Mouse (Mus musculus) T-helper 1 cell (primary cell): Measurements from ENCODE around the gene AC109138.7.

Experiments used
- in situ Hi-C: fragments of 300-600 bp; cut with MboI, MseI; formaldehyde crosslinking; loops from one replicate; pipeline ENCODE4 v1.15.1; 2025; ENCODE audit warnings: high pct_unique_total_duplicates

AC109138.7 gene

DNA sequence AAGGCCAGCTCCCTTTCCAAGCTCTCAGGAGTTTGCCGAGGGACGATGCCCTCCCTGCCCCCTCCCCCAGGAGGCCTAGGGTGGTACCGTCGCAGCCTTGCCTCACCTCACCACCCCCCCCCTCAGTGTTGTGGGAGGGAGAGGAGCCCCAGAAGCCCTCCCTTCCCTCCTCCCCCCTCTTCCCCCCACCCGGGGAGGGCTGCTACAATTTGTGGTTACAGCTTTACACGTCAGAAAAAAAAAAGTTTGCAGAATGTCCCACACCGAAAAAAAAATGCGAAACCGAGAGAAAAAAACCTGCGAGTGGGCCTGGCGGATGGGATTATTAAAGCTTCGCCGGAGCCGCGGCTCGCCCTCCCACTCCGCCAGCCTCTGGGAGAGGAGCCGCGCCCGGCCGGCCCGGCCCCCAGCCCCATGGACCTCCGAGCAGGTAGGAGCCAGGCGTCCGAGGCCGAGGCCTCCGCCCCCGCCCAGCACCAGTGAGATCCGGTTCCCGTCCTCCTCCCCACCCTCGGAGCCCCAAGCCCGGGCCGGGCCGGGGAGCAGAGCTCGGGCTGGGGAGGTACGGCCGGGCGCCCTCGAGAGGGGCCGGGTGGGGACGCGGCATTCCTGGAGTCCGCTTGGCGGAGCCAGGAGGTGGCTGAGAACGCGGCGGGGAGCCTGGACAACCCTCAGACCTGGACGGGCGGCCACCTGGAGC, at the start of gene AC109138.7, which contains the start of gene Clcf1:
Gene AC109138.7, plus strand, starts transcription at position 287 of the 700 bp plus-strand sequence.
Gene Clcf1, plus strand, starts transcription at position 168 of the 700 bp plus-strand sequence.
- in situ Hi-C loops: no loop called here

DNA sequence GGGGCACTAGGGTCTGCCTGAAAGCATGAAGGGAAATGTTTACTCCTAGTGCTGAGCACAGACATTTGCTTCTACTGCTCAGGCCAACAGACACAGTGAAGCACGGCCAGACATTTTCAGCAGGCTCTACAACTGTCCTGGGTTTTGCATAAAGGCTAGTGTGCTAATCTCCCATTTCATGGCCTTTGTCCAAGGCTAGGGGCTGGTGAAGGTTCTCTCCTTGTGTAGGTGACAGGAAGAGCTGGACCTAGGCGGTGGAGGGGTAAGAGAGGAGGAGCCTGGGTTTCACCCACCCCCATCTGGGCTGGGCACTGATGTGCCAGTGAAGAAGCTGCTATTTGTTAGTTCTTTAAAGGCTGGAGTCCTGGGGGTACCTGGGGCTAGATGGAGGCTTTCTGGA, 49.4 kb upstream of the AC109138.7 start:
- in situ Hi-C loops: no loop called here

DNA sequence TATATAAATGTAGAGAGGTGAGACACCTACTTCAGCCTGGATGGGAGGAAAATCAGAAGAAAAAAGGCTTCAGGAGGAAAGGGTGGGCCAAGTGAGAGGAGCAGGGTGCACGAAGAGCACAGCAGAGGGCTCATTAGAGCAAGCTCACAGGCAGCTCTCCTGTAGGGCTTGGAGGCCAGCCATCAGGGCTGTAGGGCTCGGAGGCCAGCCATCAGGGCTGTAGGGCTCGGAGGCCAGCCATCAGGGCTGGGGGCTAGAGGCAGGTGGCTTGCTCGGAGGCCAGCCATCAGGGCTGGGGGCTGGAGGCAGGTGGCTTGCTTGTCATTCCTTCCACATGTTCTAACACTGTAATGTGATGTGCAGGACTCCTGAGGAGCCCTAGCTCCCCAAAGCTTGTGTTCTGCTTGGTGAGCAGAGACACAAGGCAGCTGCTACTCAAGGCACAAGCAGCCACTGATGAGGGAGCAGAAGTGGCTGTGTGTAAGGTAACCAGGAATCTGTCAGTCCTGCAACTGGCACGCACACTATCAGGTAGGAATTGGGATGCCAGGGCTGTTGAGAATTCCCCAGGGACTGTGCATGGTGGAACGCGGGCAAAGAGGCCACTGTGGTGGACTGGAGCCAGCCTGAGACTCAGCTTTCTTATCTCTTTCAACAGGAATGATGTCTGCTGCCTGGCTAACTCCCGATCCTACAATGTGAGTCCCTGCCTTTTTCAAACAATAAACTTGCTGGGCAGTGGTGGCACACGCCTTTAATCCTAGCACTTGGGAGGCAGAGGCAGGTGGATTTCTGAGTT, 47.3 kb upstream of the AC109138.7 start:
- in situ Hi-C loops: no loop called here

DNA sequence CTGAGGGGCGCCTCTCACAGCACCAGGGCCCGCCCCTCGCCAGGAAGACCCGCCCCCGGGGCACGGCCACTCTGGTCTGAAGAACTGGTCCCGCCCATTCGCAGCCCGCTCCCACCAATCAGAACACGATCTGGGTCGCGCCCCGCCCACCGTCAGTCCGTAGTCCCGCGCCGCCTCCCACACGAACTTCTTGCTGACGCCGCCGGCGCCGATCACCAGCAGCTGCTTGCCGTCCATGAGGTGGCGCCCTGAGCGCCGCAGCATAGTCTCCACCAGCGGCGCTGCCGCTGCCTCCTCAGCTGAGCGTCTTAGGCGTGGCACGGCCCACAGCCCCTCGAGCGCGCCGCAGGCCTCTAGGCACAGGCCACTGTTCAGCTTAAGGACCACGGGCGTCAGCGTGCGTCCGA, 44.8 kb upstream of the AC109138.7 start:
- in situ Hi-C loops: no loop called here

GRCm38 (mm10) chr19:4169810-4170209, 44.3 kb upstream of the AC109138.7 start:
- in situ Hi-C loops: loop anchor here (10.0 kb wide), 1 partner anchor 585 kb away; no protein-coding TSS in a partner anchor

- in situ Hi-C loops: loop anchor here (10.0 kb wide), 1 partner anchor 586 kb away; no protein-coding TSS in a partner anchor
These were observed 43.3 kb upstream of the AC109138.7 start for GRCm38 (mm10) chr19:4170723-4171392.

DNA sequence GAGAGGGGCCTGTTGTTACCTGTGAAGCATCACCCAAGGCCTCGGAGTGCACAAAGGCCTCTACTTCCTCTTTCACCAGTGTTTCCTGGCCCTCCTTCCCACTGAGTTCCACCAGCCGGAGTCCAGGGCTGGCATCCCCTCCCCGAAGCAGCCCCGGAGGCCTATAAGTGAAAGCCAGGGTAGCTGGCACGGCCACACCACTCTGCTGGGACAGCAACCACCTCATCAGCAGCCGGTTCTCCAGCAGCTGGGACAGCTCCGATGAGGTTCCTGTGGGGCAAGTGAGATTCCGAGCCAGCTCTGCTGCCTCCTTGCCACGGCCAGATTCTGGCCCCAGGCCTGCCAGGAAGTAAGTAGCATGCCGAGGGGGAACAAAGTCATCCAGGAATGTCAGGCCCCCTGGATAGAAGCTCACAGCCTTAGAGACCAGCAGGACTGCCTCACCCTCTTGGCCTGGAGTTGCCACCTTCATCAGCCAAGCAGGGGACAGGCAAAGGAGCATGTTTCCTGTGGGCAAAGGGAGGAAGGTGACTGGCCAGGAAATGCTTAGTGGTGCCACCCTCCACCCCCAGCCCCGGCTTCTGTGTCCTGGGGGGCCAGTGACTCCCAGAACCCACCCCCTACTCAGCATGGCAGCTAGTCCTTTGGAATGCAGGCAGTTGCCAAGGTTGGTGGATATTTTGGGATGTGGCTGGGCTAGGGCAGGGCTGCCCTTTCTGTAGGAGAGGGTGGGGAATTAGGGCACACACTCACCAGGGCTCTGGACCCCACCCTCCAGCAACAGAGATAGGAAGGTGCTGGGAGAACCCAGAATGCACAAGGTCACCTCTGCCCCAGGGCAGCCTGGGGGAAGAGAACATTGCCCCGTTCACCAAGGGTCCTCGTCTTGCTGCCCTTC, 42.5 kb upstream of the AC109138.7 start:
- in situ Hi-C loops: loop anchor here (10.0 kb wide), 1 partner anchor 587 kb away; no protein-coding TSS in a partner anchor

- in situ Hi-C loops: loop anchor here (10.0 kb wide), 1 partner anchor 588 kb away; no protein-coding TSS in a partner anchor
These were observed 41.2 kb upstream of the AC109138.7 start for GRCm38 (mm10) chr19:4172925-4173324.

DNA sequence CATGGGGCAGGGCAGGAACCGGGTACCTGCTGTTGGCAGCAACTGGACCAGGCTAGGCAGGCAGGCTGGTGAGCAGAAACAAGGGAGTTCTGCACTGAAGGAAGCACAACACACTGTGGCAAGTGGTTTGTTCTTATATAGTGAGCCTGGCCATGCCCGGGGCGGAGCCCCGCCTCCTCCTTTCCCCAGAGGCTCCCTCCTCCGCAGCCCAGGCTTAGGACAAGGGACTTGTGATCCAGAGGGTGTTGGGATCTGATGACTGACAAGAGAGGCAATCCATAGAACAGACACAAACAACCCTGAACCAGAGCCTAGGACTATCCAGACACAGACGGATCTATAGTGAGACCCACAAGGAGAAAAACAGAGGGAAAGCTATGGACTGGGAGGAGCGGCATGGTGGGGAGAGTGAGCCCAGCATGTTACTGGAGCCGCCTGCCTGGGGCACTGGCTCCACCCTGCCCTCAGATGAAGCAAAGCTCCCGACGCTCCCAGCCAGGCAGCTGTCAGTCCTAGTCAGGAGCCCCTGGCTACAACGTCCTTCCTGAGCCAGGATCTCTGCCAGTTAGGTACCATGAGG, 38.7 kb upstream of the AC109138.7 start, which contains the start of gene Carns1:
Gene Carns1, minus strand, starts transcription at position 112 of the 580 bp plus-strand sequence.
- in situ Hi-C loops: loop anchor here (10.0 kb wide), 1 partner anchor 591 kb away; no protein-coding TSS in a partner anchor

GRCm38 (mm10) chr19:4180411-4180810, 33.7 kb upstream of the AC109138.7 start:
- in situ Hi-C loops: no loop called here

- in situ Hi-C loops: no loop called here
These were observed 32.3 kb upstream of the AC109138.7 start for GRCm38 (mm10) chr19:4181892-4182291.

DNA sequence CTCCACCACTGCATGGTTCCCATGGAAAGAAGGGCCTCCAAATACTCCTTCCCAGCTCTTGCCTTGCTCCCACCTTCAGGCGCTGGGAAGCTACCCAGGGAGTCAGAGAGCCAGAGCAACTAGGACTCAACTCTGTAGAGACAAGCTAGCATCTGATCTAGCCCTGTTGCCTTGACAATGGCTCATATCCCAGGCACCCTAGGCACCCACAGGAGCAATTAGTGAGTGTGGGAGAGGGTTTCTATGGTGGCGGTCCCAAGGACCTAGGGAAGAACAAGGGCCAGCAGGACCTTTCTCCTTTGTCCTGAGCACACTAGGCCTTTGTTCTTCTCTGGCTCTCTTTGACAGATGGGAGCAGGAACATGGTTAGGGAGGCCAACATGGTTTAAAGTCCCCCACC, 30.5 kb upstream of the AC109138.7 start:
- in situ Hi-C loops: no loop called here

- in situ Hi-C loops: loop anchor here (5.0 kb wide), 1 partner anchor 73 kb away; no protein-coding TSS in a partner anchor
These were observed 28.9 kb upstream of the AC109138.7 start for GRCm38 (mm10) chr19:4184976-4185975.

- in situ Hi-C loops: loop anchor here (5.0 kb wide), 1 partner anchor 75 kb away; no protein-coding TSS in a partner anchor
These were observed 26.9 kb upstream of the AC109138.7 start for GRCm38 (mm10) chr19:4187303-4187702.

GRCm38 (mm10) chr19:4189051-4189620, 25.0 kb upstream of the AC109138.7 start:
- in situ Hi-C loops: loop anchor here (5.0 kb wide), 1 partner anchor 77 kb away; no protein-coding TSS in a partner anchor

GRCm38 (mm10) chr19:4190831-4191334, 23.3 kb upstream of the AC109138.7 start, which contains the start of gene Tbc1d10c:
Gene Tbc1d10c (minus strand): TSS chr19:4191284.
- in situ Hi-C loops: no loop called here

DNA sequence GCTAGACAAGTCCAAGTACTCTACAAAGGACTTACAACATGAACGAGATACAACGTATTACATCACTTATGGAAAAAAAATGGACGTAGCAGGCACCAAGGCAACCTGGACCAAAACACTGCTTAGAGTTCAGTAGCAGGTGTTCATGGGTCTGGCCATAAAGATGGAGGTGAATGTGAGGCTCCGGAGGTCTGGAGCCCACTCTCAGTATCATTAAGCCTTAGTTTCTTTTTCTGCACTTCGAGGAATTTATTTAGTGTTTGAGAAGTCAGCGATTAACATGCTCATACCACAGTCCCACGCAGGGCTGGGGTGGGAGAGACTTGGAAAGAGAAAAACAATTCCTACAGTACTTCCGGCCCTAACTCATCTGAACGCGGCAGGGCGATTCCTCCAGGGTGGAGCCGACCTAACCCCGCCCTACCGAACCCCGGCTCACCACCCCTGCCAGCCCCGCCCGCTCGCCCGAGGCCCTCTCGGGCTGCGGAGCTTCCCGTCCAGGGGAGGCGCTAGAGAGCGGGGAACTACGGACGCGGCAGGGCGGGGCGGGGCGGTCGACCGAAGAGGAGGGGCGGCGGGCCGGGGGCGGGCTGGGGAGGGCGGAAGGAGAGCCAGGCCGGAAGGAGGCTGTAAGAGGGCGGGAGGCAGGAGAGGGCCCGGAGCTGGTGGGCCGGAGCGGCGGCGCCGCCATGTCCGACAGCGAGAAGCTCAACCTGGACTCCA, 22.5 kb upstream of the AC109138.7 start, which contains the start of gene Ppp1ca:
Gene Ppp1ca, plus strand, starts transcription at position 538 of the 723 bp plus-strand sequence.
- in situ Hi-C loops: no loop called here
